Mouse (Mus musculus) natural killer cell, adult 2 months (primary cell): ENCODE measurements around the gene Sox1.

Experiments used
- DNase-seq, 2 experiments: peaks; one replicate each; pipeline ENCODE4 v3.0.0; 2022; ENCODE audit warnings: low spot score in 2 of 2

The Sox1 gene

GRCm38 (mm10) chr8:12395071-12396031, at the start of gene Sox1:
Sox1 (plus strand) TSS chr8:12395295.
- DNase-seq = no peak

GRCm38 (mm10) chr8:12345881-12346280, 49.2 kb upstream of the Sox1 start:
- no peak for DNase-seq

GRCm38 (mm10) chr8:12346870-12347269, 48.2 kb upstream of the Sox1 start:
- DNase-seq = no peak

GRCm38 (mm10) chr8:12348306-12348705, 46.8 kb upstream of the Sox1 start:
- no peak for DNase-seq

- DNase-seq = no peak
Measured at GRCm38 (mm10) chr8:12349591-12349990, 45.5 kb upstream of the Sox1 start.

- no peak for DNase-seq
Measured at GRCm38 (mm10) chr8:12351121-12351520, 44.0 kb upstream of the Sox1 start.

- no peak for DNase-seq
Measured at GRCm38 (mm10) chr8:12354406-12355025, 40.6 kb upstream of the Sox1 start.

GRCm38 (mm10) chr8:12368161-12368560, 26.9 kb upstream of the Sox1 start:
- no peak for DNase-seq

GRCm38 (mm10) chr8:12368856-12369255, 26.2 kb upstream of the Sox1 start:
- no peak for DNase-seq

- DNase-seq = no peak
Measured at GRCm38 (mm10) chr8:12381111-12381510, 14.0 kb upstream of the Sox1 start.

- DNase-seq = no peak
Measured at GRCm38 (mm10) chr8:12382707-12383561, 12.2 kb upstream of the Sox1 start.

- DNase-seq = no peak
Measured at GRCm38 (mm10) chr8:12383979-12384890, 10.9 kb upstream of the Sox1 start.

- no peak for DNase-seq
Measured at GRCm38 (mm10) chr8:12384996-12385685, 10.0 kb upstream of the Sox1 start.

GRCm38 (mm10) chr8:12385686-12386488, 9.2 kb upstream of the Sox1 start:
- no peak for DNase-seq

GRCm38 (mm10) chr8:12386530-12387222, 8.4 kb upstream of the Sox1 start:
- DNase-seq = no peak

- no peak for DNase-seq
Measured at GRCm38 (mm10) chr8:12387223-12387860, 7.8 kb upstream of the Sox1 start.

GRCm38 (mm10) chr8:12387901-12388300, 7.2 kb upstream of the Sox1 start:
- DNase-seq = no peak

- no peak for DNase-seq
Measured at GRCm38 (mm10) chr8:12388390-12389115, 6.5 kb upstream of the Sox1 start.
